Comparison of ENCODE assay signal across 8 mouse cellular contexts in the genomic region with DNA sequence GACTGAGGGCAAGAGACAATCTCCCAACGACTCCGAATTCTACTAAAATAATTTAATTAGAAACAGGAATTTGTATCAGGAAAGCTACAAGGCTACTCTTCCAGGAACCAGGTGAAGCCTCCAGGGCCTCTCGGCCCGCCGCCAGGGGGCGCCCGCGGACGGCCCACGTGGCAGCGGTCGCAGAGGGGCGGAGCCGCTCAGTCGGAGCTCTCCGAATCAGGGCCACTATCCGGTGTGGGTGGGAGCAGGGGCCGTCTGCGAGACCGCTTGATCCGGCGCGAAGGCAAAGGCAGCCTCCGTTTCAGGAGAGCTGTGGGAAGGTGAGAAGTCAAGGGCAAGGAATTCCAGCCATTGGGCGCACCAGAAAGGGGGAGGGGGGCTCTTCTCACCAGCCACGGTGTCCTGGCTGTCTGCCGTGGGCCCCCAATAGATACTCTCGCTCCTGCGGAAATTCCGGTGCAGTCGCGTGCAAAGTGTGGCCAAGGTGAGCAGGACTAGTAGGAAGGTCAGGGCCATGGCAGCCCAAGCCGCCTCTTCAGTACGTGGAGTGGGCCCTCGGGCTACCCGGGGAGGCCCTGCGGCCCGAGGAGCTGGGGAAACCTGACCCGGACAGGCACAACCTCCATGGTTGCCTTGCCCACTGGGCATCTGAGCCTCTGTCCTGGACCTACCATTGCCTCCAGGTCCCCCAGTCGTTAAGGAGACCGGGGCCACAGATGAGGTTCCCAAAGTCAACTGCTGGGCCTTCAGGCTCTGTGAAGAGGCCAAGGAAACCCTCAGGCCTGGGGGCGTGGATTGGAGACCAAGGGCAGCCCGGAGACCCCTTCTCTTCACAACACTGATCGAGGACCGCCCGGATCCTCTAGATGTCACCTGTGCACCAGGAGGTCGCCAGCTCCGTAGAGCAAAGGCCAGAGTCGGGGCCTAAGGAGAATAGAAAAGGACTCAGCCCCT. TPM values are rescaled to one million over a fixed set of nuclear protein-coding genes. Genes with fewer than 3 reads are reported as not detected.
DNase-seq lines count a peak whose midpoint lies in the region; ATAC-seq lines count a peak whose summit lies in the region.

No protein-coding gene starts in this region.

- no peaks in the 10 kb centered on the region for H3K9me3 ChIP-seq in forebrain, embryonic 11.5 days (ENCODE audit: control insufficient read depth, low read length)
- H3K9me3 ChIP-seq in heart, embryonic 16.5 days (replicated peaks; ENCODE audit: control insufficient read depth, low read length) = no peaks in the 10 kb centered on the region
- H3K9me3 ChIP-seq in lung, embryonic 16.5 days (ENCODE audit: control insufficient read depth, low read length) = no peaks in the 10 kb centered on the region

- peak overlapping the region; percentile 65 for H3K4me2 ChIP-seq in forebrain, embryonic 11.5 days (ENCODE audit: low read depth, low read length, severe bottlenecking)
- peak overlapping the region; percentile 92 for H3K4me2 ChIP-seq in heart, embryonic 16.5 days (ENCODE audit: low read depth, low read length)
- H3K4me2 ChIP-seq in lung, embryonic 16.5 days (ENCODE audit: low read depth, low read length) = peak overlapping the region; percentile 88

- H3K36me3 ChIP-seq in forebrain, embryonic 11.5 days (ENCODE audit: control insufficient read depth, insufficient read depth, low read length) = peaks cover 3% of the 10 kb centered on the region; the same call in 1 of the 2 replicates
- H3K36me3 ChIP-seq in heart, embryonic 16.5 days (ENCODE audit: control insufficient read depth, insufficient read depth) = peaks cover 29% of the 10 kb centered on the region
- peaks cover 24% of the 10 kb centered on the region for H3K36me3 ChIP-seq in lung, embryonic 16.5 days (ENCODE audit: control insufficient read depth, insufficient read depth, low read length)

- H3K27me3 ChIP-seq in forebrain, embryonic 11.5 days (ENCODE audit: control insufficient read depth, insufficient read depth, low read length) = no peaks in the 10 kb centered on the region
- H3K27me3 ChIP-seq in heart, embryonic 16.5 days (ENCODE audit: control insufficient read depth, insufficient read depth, low read length) = no peaks in the 10 kb centered on the region
- no peaks in the 10 kb centered on the region for H3K27me3 ChIP-seq in lung, embryonic 16.5 days (ENCODE audit: control insufficient read depth, insufficient read depth, low read depth, low read length)

- peak overlapping the region; percentile 41; the same call in 1 of the 2 replicates for H3K9ac ChIP-seq in forebrain, embryonic 11.5 days (ENCODE audit: low read length)
- H3K9ac ChIP-seq in heart, embryonic 16.5 days (ENCODE audit: low read length) = peak overlapping the region; percentile 79
- peak overlapping the region; percentile 66 for H3K9ac ChIP-seq in lung, embryonic 16.5 days (ENCODE audit: low read length)

- peak; percentile 86 for DNase-seq in ES-CJ7 (ENCODE audit: low read depth, low spot score)
- DNase-seq in c-Kit-negative CD71-positive TER-119-positive erythroid progenitor cells, embryonic 14.5 days (ENCODE audit: low read depth, low spot score) = peak; percentile 77
- DNase-seq in forebrain, embryonic 11.5 days (ENCODE audit: low spot score) = peak; percentile 91
- peak; percentile 93 for DNase-seq in kidney, postnatal 14 days
- DNase-seq in ovary, postnatal 14 days (ENCODE audit: low spot score) = peak; percentile 86
- peak; percentile 89 for DNase-seq in thymus, postnatal 0 days (ENCODE audit: low spot score)

- no peak overlapping the region for H3K27ac ChIP-seq in forebrain, embryonic 11.5 days (ENCODE audit: low read depth, low read length)
- peak overlapping the region; percentile 73 for H3K27ac ChIP-seq in heart, embryonic 16.5 days (ENCODE audit: low read length)
- H3K27ac ChIP-seq in lung, embryonic 16.5 days (ENCODE audit: low read length) = no peak overlapping the region

- WGBS in forebrain, embryonic 11.5 days = 19% methylated on average over 48 of the region's 49 CpGs
- 20% methylated on average over 49 of the region's 49 CpGs for WGBS in heart, embryonic 16.5 days
- WGBS in lung, embryonic 16.5 days = 20% methylated on average over 48 of the region's 49 CpGs

- peak; percentile 73 for ATAC-seq in forebrain, embryonic 11.5 days (replicated peaks; ENCODE audit: low FRiP score)
- ATAC-seq in heart, embryonic 16.5 days (replicated peaks; ENCODE audit: extremely low read depth, insufficient read depth, low FRiP score) = peak; percentile 61
- ATAC-seq in lung, embryonic 16.5 days (ENCODE audit: low read depth) = peak; percentile 66

- H3K4me1 ChIP-seq in forebrain, embryonic 11.5 days (replicated peaks; ENCODE audit: control insufficient read depth, insufficient read depth, low read length) = peaks cover 5% of the 10 kb centered on the region
- H3K4me1 ChIP-seq in heart, embryonic 16.5 days (ENCODE audit: control insufficient read depth, insufficient read depth, low read length) = peaks cover 17% of the 10 kb centered on the region
- peaks cover 16% of the 10 kb centered on the region for H3K4me1 ChIP-seq in lung, embryonic 16.5 days (replicated peaks; ENCODE audit: control insufficient read depth, insufficient read depth, low read length)

- H3K4me3 ChIP-seq in forebrain, embryonic 11.5 days (ENCODE audit: low read depth, low read length) = peak overlapping the region; percentile 22
- H3K4me3 ChIP-seq in heart, embryonic 16.5 days (ENCODE audit: low read length) = peak overlapping the region; percentile 60
- H3K4me3 ChIP-seq in lung, embryonic 16.5 days (ENCODE audit: low read length) = peak overlapping the region; percentile 46

RNA-seq across cellular contexts. Expression of gene Abhd15, which starts 6.6 kb away (rescaled TPM):
- 3.3 TPM in 2 replicates for polyA plus RNA-seq in forebrain, embryonic 11.5 days (2014; fragmentation: Nextera tagmentation; extraction: Ambion mirVana)
- polyA plus RNA-seq in heart, embryonic 16.5 days (2015; fragmentation: Nextera tagmentation; extraction: Ambion mirVana) = 3.2 TPM in 2 replicates
- polyA plus RNA-seq in lung, embryonic 16.5 days (2015; fragmentation: Nextera tagmentation; extraction: Ambion mirVana) = 3.9 and 4.0 TPM in 2 replicates
- 16.8 and 22.7 TPM in 2 replicates for polyA plus RNA-seq in thymus, postnatal 0 days (2015; fragmentation: Nextera tagmentation; extraction: Ambion mirVana)

RNA-seq across cellular contexts. Expression of gene Trp53i13, which starts 7.4 kb away (rescaled TPM):
- 32.2 and 35.8 TPM in 2 replicates for polyA plus RNA-seq in forebrain, embryonic 11.5 days (2014; fragmentation: Nextera tagmentation; extraction: Ambion mirVana)
- polyA plus RNA-seq in heart, embryonic 16.5 days (2015; fragmentation: Nextera tagmentation; extraction: Ambion mirVana) = 24.7 and 29.5 TPM in 2 replicates
- 31.3 and 32.2 TPM in 2 replicates for polyA plus RNA-seq in lung, embryonic 16.5 days (2015; fragmentation: Nextera tagmentation; extraction: Ambion mirVana)
- 39.4 and 45.1 TPM in 2 replicates for polyA plus RNA-seq in thymus, postnatal 0 days (2015; fragmentation: Nextera tagmentation; extraction: Ambion mirVana)

RNA-seq across cellular contexts. Expression of gene Gm10392, which starts 10.7 kb away (rescaled TPM):
- polyA plus RNA-seq in forebrain, embryonic 11.5 days (2014; fragmentation: Nextera tagmentation; extraction: Ambion mirVana) = 0.19 TPM in 1 of 2 replicates, not detected in the other
- polyA plus RNA-seq in heart, embryonic 16.5 days (2015; fragmentation: Nextera tagmentation; extraction: Ambion mirVana) = 0.22 and 0.26 TPM in 2 replicates
- polyA plus RNA-seq in lung, embryonic 16.5 days (2015; fragmentation: Nextera tagmentation; extraction: Ambion mirVana) = 0.18 TPM in 1 of 2 replicates, not detected in the other
- polyA plus RNA-seq in thymus, postnatal 0 days (2015; fragmentation: Nextera tagmentation; extraction: Ambion mirVana) = 3.8 and 5.5 TPM in 2 replicates

RNA-seq across cellular contexts. Expression of gene Git1, which starts 15.0 kb away (rescaled TPM):
- 19.2 and 21.2 TPM in 2 replicates for polyA plus RNA-seq in forebrain, embryonic 11.5 days (2014; fragmentation: Nextera tagmentation; extraction: Ambion mirVana)
- polyA plus RNA-seq in heart, embryonic 16.5 days (2015; fragmentation: Nextera tagmentation; extraction: Ambion mirVana) = 7.5 and 7.7 TPM in 2 replicates
- polyA plus RNA-seq in lung, embryonic 16.5 days (2015; fragmentation: Nextera tagmentation; extraction: Ambion mirVana) = 9.1 and 9.2 TPM in 2 replicates
- 5.8 and 6.7 TPM in 2 replicates for polyA plus RNA-seq in thymus, postnatal 0 days (2015; fragmentation: Nextera tagmentation; extraction: Ambion mirVana)

RNA-seq across cellular contexts. Expression of gene Ankrd13b, which starts 18.9 kb away (rescaled TPM):
- 19.0 and 22.0 TPM in 2 replicates for polyA plus RNA-seq in forebrain, embryonic 11.5 days (2014; fragmentation: Nextera tagmentation; extraction: Ambion mirVana)
- polyA plus RNA-seq in heart, embryonic 16.5 days (2015; fragmentation: Nextera tagmentation; extraction: Ambion mirVana) = 2.0 and 3.7 TPM in 2 replicates
- polyA plus RNA-seq in lung, embryonic 16.5 days (2015; fragmentation: Nextera tagmentation; extraction: Ambion mirVana) = 2.8 and 3.0 TPM in 2 replicates
- polyA plus RNA-seq in thymus, postnatal 0 days (2015; fragmentation: Nextera tagmentation; extraction: Ambion mirVana) = 3.1 TPM in 2 replicates
